Mouse (Mus musculus): ENCODE data around the gene Dock10. TPM values are rescaled to one million over a fixed set of nuclear protein-coding genes. Genes with fewer than 3 reads are reported as not detected.

Dock10 gene
- polyA plus RNA-seq, 1 experiment from 2014 or later = 2.8 TPM

DNA sequence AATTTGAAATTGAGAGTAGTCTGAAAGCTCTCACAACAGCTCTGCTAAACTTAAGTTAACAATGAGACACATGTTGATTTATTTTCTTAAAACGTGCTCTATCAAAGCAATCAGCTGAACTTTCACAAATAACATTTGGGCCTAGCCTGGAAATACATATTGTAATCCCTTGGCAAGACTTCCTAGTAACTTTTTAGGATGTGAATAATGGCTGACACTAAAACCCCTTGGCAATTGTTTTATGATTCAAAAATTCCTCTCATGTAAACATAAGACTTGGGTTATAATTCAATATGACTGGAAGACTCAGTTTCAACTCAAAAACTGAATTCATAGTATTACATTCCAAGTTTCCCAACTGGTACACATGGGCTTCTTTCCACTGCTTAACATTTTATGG, 133.0 kb downstream of the Dock10 start:
- Histone ChIP-seq H3K27ac (replicated peaks) (no peak overlapping the region), H3K27me3 (ENCODE audit: control insufficient read depth, insufficient read depth, low read length) (no peaks in the 10 kb centered on the region), H3K36me3 (ENCODE audit: control insufficient read depth, insufficient read depth, low read length) (no peaks in the 10 kb centered on the region), H3K4me1 (replicated peaks; ENCODE audit: control insufficient read depth, insufficient read depth) (no peaks in the 10 kb centered on the region), H3K4me3 (ENCODE audit: low read depth, low read length) (no peak overlapping the region), H3K4me2 (replicated peaks; ENCODE audit: low read depth) (no peak overlapping the region), H3K9me3 (ENCODE audit: control insufficient read depth, low read length) (no peaks in the 10 kb centered on the region), H3K9ac (ENCODE audit: low read length) (no peak overlapping the region)
- TF ChIP-seq EP300 (optimal IDR thresholded peaks at IDR 0.05) = peak; percentile 42
- TF ChIP-seq CTCF (IDR thresholded peaks at IDR 0.05; ENCODE audit: low read depth) = no peak
- DNase-seq (ENCODE audit: low spot score) (no peak), ATAC-seq (ENCODE audit: low FRiP score, low TSS enrichment) (no peak)
- 25% methylated on average over 1 of the region's 1 CpGs for WGBS

DNA sequence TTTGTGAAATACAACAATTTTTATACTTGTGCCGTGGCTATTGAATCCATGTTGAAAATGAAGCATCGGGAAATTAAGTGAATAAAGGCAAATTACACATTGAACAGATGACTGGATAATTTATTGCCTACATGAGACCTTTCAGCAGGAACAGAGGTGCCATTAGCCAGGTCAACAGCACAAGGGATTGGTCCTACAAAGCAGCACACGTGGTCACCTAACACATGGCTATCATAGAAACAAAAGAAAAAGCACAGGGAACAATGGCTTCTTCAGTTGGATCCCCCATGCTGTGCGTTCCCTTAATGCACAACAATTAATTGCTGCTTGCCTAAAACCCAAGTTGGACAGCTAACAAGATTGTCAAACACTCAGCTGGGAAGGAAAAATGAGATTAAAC, 133.8 kb downstream of the Dock10 start:
- H3K9ac ChIP-seq (ENCODE audit: low read length) = no peak overlapping the region
- H3K27me3 ChIP-seq (ENCODE audit: control insufficient read depth, insufficient read depth, low read length) = no peaks in the 10 kb centered on the region
- no peak overlapping the region for H3K4me3 ChIP-seq (ENCODE audit: low read depth, low read length)
- H3K9me3 ChIP-seq (ENCODE audit: control insufficient read depth, low read length) = no peaks in the 10 kb centered on the region
- TF ChIP-seq CTCF (IDR thresholded peaks at IDR 0.05; ENCODE audit: low read depth) (no peak), EP300 (optimal IDR thresholded peaks at IDR 0.05) (no peak)
- DNase-seq (ENCODE audit: low spot score) (no peak), ATAC-seq (ENCODE audit: low FRiP score, low TSS enrichment) (no peak)
- H3K4me2 ChIP-seq (replicated peaks; ENCODE audit: low read depth) = no peak overlapping the region
- no peaks in the 10 kb centered on the region for H3K4me1 ChIP-seq (replicated peaks; ENCODE audit: control insufficient read depth, insufficient read depth)
- H3K27ac ChIP-seq (replicated peaks) = no peak overlapping the region
- no peaks in the 10 kb centered on the region for H3K36me3 ChIP-seq (ENCODE audit: control insufficient read depth, insufficient read depth, low read length)
- WGBS = 61% methylated on average over 4 of the region's 4 CpGs

DNA sequence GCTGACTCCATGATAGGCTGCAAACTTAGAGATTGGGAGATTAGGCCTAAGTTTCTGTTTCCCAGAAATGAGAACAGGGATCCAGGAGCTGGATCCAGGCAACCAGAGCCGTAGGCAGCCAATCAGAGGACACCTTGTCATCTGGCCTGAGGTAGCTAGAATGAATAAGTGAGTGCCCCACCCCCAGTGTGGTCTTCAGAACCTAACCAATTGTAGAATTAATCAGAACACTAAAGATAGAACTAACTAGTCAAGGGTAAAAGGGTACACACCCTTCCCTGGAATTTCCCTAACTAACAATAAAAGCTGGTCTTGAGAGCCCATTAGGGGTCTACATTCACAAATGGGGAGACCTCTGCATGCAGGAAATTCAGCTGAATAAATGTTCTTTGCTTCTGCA, 135.7 kb downstream of the Dock10 start:
- Histone ChIP-seq H3K4me3 (ENCODE audit: low read depth, low read length) (no peak overlapping the region), H3K36me3 (ENCODE audit: control insufficient read depth, insufficient read depth, low read length) (no peaks in the 10 kb centered on the region), H3K4me2 (replicated peaks; ENCODE audit: low read depth) (no peak overlapping the region), H3K27me3 (ENCODE audit: control insufficient read depth, insufficient read depth, low read length) (no peaks in the 10 kb centered on the region), H3K27ac (replicated peaks) (no peak overlapping the region), H3K4me1 (replicated peaks; ENCODE audit: control insufficient read depth, insufficient read depth) (no peaks in the 10 kb centered on the region), H3K9ac (ENCODE audit: low read length) (no peak overlapping the region), H3K9me3 (ENCODE audit: control insufficient read depth, low read length) (no peaks in the 10 kb centered on the region)
- no peak for ATAC-seq (ENCODE audit: low FRiP score, low TSS enrichment)
- DNase-seq (ENCODE audit: low spot score) = no peak
- 79% methylated on average over 1 of the region's 1 CpGs for WGBS
- TF ChIP-seq CTCF (IDR thresholded peaks at IDR 0.05; ENCODE audit: low read depth) = no peak
- TF ChIP-seq EP300 (optimal IDR thresholded peaks at IDR 0.05) = no peak

DNA sequence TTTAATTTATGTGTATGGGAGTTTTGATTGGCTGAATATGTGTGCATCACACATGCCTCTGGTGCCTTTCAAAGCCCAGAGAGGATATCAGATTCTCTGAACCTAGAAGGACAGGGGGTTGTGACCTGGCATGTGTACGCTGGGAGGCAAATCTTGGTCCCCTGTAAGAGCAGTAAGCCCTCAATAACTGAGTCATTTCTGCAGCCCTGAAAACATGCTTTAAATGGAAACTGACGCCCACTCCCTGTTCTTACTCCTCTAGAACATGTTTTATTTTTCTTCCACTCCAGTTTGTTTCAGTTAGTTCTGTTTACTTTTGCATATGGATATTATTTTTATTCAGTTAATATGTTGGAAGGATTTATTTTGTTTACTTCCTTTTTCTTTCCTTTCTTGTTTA, 139.2 kb downstream of the Dock10 start:
- no peak for TF ChIP-seq EP300 (optimal IDR thresholded peaks at IDR 0.05)
- TF ChIP-seq CTCF (IDR thresholded peaks at IDR 0.05; ENCODE audit: low read depth) = no peak
- 56% methylated on average over 2 of the region's 2 CpGs for WGBS
- no peak overlapping the region for H3K4me2 ChIP-seq (replicated peaks; ENCODE audit: low read depth)
- no peaks in the 10 kb centered on the region for H3K27me3 ChIP-seq (ENCODE audit: control insufficient read depth, insufficient read depth, low read length)
- H3K9ac ChIP-seq (ENCODE audit: low read length) = no peak overlapping the region
- no peaks in the 10 kb centered on the region for H3K36me3 ChIP-seq (ENCODE audit: control insufficient read depth, insufficient read depth, low read length)
- no peak for ATAC-seq (ENCODE audit: low FRiP score, low TSS enrichment)
- H3K4me3 ChIP-seq (ENCODE audit: low read depth, low read length) = no peak overlapping the region
- H3K4me1 ChIP-seq (replicated peaks; ENCODE audit: control insufficient read depth, insufficient read depth) = no peaks in the 10 kb centered on the region
- no peak overlapping the region for H3K27ac ChIP-seq (replicated peaks)
- no peak for DNase-seq (ENCODE audit: low spot score)
- H3K9me3 ChIP-seq (ENCODE audit: control insufficient read depth, low read length) = no peaks in the 10 kb centered on the region

DNA sequence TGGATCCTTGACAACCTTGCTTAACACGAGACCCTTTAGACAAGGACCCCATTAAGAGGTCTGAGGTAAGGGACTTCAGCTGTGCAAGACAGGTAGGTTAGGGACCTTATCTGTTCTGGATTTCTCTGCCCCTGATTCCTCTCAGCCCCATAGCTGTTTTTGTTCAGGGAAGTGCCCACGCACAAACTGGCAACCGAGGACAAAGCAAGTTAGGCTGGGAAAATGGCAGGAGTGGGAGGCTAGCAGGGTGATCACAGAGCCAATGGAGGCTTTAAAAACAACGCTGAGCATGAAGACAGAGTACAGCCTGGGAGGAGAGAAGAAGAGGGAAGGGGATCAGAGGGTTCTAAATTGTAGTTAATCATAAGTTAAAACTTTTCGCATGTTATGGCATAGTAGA, 141.7 kb downstream of the Dock10 start:
- no peak for TF ChIP-seq EP300 (optimal IDR thresholded peaks at IDR 0.05)
- TF ChIP-seq CTCF (IDR thresholded peaks at IDR 0.05; ENCODE audit: low read depth) = no peak
- no peak overlapping the region for H3K27ac ChIP-seq (replicated peaks)
- H3K4me2 ChIP-seq (replicated peaks; ENCODE audit: low read depth) = no peak overlapping the region
- H3K4me1 ChIP-seq (replicated peaks; ENCODE audit: control insufficient read depth, insufficient read depth) = no peaks in the 10 kb centered on the region
- no peaks in the 10 kb centered on the region for H3K36me3 ChIP-seq (ENCODE audit: control insufficient read depth, insufficient read depth, low read length)
- no peak overlapping the region for H3K4me3 ChIP-seq (ENCODE audit: low read depth, low read length)
- no peaks in the 10 kb centered on the region for H3K27me3 ChIP-seq (ENCODE audit: control insufficient read depth, insufficient read depth, low read length)
- no peak for ATAC-seq (ENCODE audit: low FRiP score, low TSS enrichment)
- no peaks in the 10 kb centered on the region for H3K9me3 ChIP-seq (ENCODE audit: control insufficient read depth, low read length)
- 83% methylated on average over 5 of the region's 5 CpGs for WGBS
- no peak overlapping the region for H3K9ac ChIP-seq (ENCODE audit: low read length)
- DNase-seq (ENCODE audit: low spot score) = no peak

DNA sequence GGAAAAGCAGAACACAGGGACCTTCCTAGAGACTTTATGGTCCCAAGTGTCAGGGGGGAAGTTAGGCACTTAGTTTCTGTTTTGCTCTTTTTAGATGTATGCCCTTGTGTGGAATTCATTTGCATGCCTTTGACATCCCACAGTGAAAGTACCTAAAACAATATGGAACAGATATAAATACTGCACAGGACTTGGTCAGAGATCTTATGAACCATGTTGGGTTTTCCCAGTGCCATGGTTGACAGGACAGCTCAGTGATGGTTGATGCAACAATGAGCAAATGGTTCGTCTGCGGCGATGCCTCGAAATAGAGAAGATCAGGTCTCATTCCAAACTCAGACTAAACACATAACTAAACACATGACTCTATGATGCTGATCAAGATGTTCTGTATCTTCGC, 143.6 kb downstream of the Dock10 start:
- no peak overlapping the region for H3K4me3 ChIP-seq (ENCODE audit: low read depth, low read length)
- H3K4me1 ChIP-seq (replicated peaks; ENCODE audit: control insufficient read depth, insufficient read depth) = no peaks in the 10 kb centered on the region
- TF ChIP-seq EP300 (optimal IDR thresholded peaks at IDR 0.05) = no peak
- no peak for TF ChIP-seq CTCF (IDR thresholded peaks at IDR 0.05; ENCODE audit: low read depth)
- DNase-seq (ENCODE audit: low spot score) (no peak), ATAC-seq (ENCODE audit: low FRiP score, low TSS enrichment) (no peak)
- no peaks in the 10 kb centered on the region for H3K27me3 ChIP-seq (ENCODE audit: control insufficient read depth, insufficient read depth, low read length)
- H3K36me3 ChIP-seq (ENCODE audit: control insufficient read depth, insufficient read depth, low read length) = no peaks in the 10 kb centered on the region
- no peak overlapping the region for H3K4me2 ChIP-seq (replicated peaks; ENCODE audit: low read depth)
- H3K27ac ChIP-seq (replicated peaks) = no peak overlapping the region
- WGBS = 92% methylated on average over 5 of the region's 5 CpGs
- H3K9me3 ChIP-seq (ENCODE audit: control insufficient read depth, low read length) = no peaks in the 10 kb centered on the region
- no peak overlapping the region for H3K9ac ChIP-seq (ENCODE audit: low read length)

All from stomach, postnatal 0 days (tissue).